Mouse (Mus musculus): ENCODE data around the gene Serpina3n. TPM values are rescaled to one million over a fixed set of nuclear protein-coding genes. Genes with fewer than 3 reads are reported as not detected.
"Not testable (repeated sequence)": the region's sequence is repeated elsewhere in the genome, so short reads cannot be mapped to it uniquely, and the experiment has no call there.

Serpina3n gene
- polyA plus RNA-seq (2016; fragmentation: Nextera tagmentation; extraction: Ambion mirVana) = 0.09 and 0.15 TPM in 2 replicates

DNA sequence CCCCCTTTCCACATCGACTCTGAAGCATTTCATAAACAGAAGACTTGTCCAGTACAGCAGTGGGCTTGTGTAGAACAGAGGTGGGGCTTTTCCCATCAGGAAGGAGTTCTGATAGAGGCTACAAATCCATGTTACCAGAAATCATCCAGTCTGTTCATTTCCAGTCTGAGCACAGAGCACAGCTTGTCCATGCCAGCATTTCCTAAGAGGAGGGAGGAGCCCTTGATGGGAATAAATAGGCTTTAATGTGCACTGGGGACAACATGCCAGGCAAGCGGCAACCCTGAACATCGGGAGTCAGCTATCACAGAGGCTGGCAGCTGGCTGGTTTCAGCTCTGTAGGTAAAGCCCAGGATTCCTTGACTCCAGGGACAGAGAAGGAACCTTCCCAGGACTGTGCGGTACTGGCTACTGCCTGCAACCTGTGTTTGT lies at the start of gene Serpina3n:
Gene Serpina3n (plus strand): TSS at position 276 of the 432 bp plus-strand sequence.
- Histone ChIP-seq H3K4me2 (replicated peaks) (no peak within 1 kb of the TSS), H3K4me1 (no peaks in the 10 kb centered on the region), H3K4me3 (no peak within 1 kb of the TSS), H3K36me3 (no peaks in the 10 kb centered on the region), H3K27me3 (replicated peaks) (no peaks in the 10 kb centered on the region), H3K9me3 (no peaks in the 10 kb centered on the region), H3K9ac (no peak within 1 kb of the TSS), H3K27ac (no peak within 1 kb of the TSS)
- ATAC-seq (ENCODE audit: low FRiP score, low read depth) = no peak
- 63% methylated on average over 4 of the region's 4 CpGs for WGBS

DNA sequence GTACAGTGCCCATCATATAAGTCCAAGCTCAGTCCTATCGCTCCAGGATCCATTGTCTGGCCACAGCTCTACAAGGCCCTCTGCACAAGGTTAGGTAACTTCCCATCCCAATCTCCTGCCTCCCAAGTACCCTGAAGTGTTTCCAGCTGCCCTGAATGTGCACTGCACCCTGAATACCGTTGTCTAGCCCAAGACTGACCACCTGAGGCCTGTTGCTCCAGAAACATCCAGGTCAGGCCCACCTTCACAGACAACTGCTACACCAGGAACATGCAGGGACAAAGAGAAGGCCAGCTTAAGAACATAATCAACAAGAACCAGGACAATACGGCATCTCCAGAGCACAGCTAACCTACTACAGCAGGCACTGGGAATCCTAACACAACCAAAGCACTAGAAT lies 36.5 kb upstream of the Serpina3n start:
- Histone ChIP-seq H3K4me1 (no peaks in the 10 kb centered on the region), H3K4me2 (replicated peaks) (no peak overlapping the region), H3K27ac (no peak overlapping the region), H3K9ac (no peak overlapping the region), H3K36me3 (no peaks in the 10 kb centered on the region), H3K4me3 (no peak overlapping the region), H3K9me3 (no peaks in the 10 kb centered on the region), H3K27me3 (replicated peaks) (no peaks in the 10 kb centered on the region)
- ATAC-seq (ENCODE audit: low FRiP score, low read depth) = no peak
- 89% methylated on average over 3 of the region's 3 CpGs for WGBS

DNA sequence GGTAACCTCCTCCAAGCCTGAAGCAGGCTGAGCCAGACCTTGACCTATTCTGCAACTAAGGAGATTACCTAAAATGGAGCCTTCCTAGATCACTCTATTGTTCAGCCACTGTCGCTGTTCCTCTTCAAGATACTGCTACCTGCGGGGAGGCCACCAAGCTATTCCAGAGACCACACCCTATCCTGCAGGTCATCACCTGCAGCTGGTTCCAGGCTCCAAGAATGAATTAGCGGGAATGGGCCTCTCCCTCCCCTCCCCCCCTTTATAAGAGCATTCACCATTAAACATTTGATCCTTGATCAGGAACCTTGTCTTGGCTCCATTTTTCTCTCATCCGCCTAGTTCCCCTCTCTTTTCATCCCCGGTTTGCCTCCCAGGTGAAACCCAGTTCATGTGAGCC lies 29.4 kb upstream of the Serpina3n start:
- ATAC-seq (ENCODE audit: low FRiP score, low read depth); H3K4me3 ChIP-seq; H3K4me1 ChIP-seq; H3K27me3 ChIP-seq (replicated peaks); H3K9me3 ChIP-seq; H3K4me2 ChIP-seq (replicated peaks); H3K9ac ChIP-seq; H3K36me3 ChIP-seq; H3K27ac ChIP-seq: not testable (repeated sequence)
- 78% methylated on average over 5 of the region's 5 CpGs for whole genome bisulfite sequencing

DNA sequence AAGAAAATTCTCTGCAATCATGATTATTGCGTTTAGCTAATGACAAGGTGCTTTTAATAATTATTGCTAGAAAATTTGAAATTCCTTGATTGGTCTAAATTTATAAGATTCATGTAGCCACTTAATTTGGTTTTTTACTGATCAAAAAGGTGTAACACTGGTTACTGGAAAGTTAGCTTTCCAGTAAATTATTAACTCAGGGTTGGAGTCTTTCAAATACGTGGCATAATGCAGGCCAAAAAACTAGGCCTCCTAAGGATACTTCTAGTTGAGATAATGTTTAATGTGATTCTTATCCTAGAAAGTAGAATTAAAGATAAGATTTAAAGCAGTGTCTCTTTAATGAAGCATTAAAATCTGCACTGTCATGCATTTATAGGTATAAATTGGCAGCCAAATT lies 28.2 kb upstream of the Serpina3n start:
- not testable (repeated sequence) for H3K36me3 ChIP-seq; H3K4me2 ChIP-seq (replicated peaks); H3K9me3 ChIP-seq; H3K4me1 ChIP-seq; H3K27ac ChIP-seq; H3K4me3 ChIP-seq; H3K27me3 ChIP-seq (replicated peaks); H3K9ac ChIP-seq; ATAC-seq (ENCODE audit: low FRiP score, low read depth)
- 78% methylated on average over 2 of the region's 2 CpGs for WGBS

DNA sequence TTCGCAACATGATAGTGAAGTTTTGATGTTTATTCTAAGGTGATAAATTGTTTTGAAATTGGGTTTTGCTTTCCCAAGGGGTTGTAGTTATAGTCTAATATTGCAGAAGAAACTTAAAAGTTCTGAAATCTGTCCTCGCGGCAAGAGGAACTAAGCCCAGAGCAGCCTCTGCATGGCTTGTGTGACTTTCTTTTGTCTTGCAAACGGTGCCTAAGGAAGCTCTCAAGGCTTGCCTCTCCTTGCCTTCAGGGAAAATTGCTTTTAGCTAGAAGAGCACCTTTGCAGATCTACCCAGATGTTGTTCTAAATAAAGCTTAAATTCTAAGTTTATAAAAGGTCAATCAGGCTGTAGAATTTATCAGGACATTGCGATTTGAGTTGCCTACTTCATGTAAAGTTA lies 27.7 kb upstream of the Serpina3n start:
- WGBS = 45% methylated on average over 5 of the region's 5 CpGs
- H3K4me3 ChIP-seq; H3K4me1 ChIP-seq; H3K4me2 ChIP-seq (replicated peaks); H3K27ac ChIP-seq; H3K9ac ChIP-seq; ATAC-seq (ENCODE audit: low FRiP score, low read depth); H3K36me3 ChIP-seq; H3K27me3 ChIP-seq (replicated peaks); H3K9me3 ChIP-seq: not testable (repeated sequence)

DNA sequence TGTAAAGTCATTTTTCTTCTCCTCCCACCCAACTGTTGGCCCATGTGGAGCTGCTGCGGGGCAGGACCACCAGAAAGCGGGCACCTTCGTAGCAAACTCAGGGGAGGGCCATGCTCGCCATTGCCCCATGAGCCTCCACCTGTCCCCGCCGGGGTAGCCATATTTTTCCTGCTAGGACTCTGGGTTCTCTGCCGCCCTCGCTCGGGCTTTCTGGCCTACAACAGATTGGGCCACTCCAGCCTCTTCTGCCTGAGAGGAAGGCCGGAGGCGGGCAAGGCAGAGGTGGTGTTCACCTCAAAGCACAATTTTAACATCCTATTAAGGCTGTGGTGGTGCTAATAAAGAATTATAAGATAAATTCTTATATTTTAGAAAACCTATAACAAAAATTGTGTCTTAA lies 26.7 kb upstream of the Serpina3n start:
- WGBS = 94% methylated on average over 11 of the region's 11 CpGs
- H3K27me3 ChIP-seq (replicated peaks) = no peaks in the 10 kb centered on the region
- H3K36me3 ChIP-seq = no peaks in the 10 kb centered on the region
- H3K9me3 ChIP-seq = no peaks in the 10 kb centered on the region
- no peak overlapping the region for H3K9ac ChIP-seq
- no peaks in the 10 kb centered on the region for H3K4me1 ChIP-seq
- H3K4me2 ChIP-seq (replicated peaks) = no peak overlapping the region
- no peak for ATAC-seq (ENCODE audit: low FRiP score, low read depth)
- no peak overlapping the region for H3K4me3 ChIP-seq
- H3K27ac ChIP-seq = no peak overlapping the region

DNA sequence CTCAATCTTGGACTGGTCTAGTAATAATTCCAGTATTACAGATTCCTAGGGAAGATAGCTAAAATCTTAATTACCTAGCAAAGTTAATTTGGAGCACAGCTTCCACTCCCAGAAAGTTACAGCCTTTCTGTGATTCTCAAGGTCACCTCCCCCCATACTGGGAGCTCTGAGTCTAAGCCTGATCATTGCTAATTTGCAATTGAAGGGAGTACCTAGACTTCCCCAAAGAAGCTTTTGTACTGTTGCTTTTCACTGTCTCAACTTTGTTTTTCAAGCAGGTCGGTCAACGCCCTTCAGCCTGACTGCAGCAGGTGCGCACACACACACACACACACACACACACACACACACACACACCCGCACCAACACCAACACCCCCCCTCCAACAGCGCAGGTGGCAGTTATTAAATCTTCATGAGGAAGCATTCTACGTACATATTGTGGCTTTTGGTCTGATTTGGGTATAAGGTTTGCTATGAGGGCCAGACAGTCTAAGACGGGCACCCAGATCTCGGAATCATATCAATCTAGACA lies 25.4 kb upstream of the Serpina3n start:
- 93% methylated on average over 8 of the region's 8 CpGs for WGBS
- not testable (repeated sequence) for H3K9ac ChIP-seq; H3K4me2 ChIP-seq (replicated peaks); H3K36me3 ChIP-seq; H3K27ac ChIP-seq; H3K4me3 ChIP-seq; ATAC-seq (ENCODE audit: low FRiP score, low read depth); H3K4me1 ChIP-seq; H3K9me3 ChIP-seq; H3K27me3 ChIP-seq (replicated peaks)

DNA sequence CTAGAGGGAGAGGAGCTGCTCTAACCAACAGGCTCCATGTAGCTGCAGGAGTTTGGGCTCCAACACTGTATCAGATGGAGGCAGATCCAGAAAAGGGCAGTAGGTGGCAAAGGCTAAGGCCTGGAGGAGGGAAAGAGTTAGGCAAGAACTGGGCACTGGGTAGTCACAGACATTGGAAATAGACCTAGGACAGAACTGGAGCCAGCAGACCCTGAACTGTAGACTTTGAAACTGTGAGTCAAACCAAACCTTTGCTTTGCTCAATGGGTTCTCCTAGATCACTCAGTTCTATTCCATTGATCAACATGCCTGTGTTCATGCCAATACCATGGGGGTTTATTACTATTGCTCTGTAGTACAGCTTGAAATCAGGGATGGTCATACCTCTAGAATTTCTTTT lies 20.5 kb upstream of the Serpina3n start:
- ATAC-seq (ENCODE audit: low FRiP score, low read depth); H3K9me3 ChIP-seq; H3K36me3 ChIP-seq; H3K27me3 ChIP-seq (replicated peaks); H3K4me2 ChIP-seq (replicated peaks); H3K27ac ChIP-seq; H3K4me3 ChIP-seq; H3K9ac ChIP-seq; H3K4me1 ChIP-seq: not testable (repeated sequence)

DNA sequence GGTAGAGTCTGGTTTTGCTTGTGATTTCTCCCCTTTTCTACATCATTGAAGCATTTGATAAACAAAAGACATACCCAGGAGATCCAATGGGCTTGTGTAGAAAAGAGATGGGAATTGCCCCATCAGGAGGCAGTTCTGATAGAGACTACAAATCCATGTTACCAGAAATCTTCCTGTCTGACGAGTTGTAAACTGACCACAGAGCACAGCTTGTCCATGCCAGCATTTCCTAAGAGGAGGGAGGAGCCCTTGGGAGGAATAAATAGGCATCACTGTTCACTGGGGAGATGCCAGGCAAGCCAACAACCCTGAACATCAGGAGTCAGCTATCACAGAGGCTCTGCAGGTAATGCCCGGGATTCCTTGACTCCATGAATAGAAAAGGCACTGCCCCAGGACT lies 19.7 kb upstream of the Serpina3n start:
- not testable (repeated sequence) for H3K4me1 ChIP-seq; H3K9me3 ChIP-seq; H3K36me3 ChIP-seq; H3K4me3 ChIP-seq; ATAC-seq (ENCODE audit: low FRiP score, low read depth); H3K9ac ChIP-seq; H3K4me2 ChIP-seq (replicated peaks); H3K27ac ChIP-seq; H3K27me3 ChIP-seq (replicated peaks)
- WGBS = 68% methylated on average over 2 of the region's 2 CpGs

DNA sequence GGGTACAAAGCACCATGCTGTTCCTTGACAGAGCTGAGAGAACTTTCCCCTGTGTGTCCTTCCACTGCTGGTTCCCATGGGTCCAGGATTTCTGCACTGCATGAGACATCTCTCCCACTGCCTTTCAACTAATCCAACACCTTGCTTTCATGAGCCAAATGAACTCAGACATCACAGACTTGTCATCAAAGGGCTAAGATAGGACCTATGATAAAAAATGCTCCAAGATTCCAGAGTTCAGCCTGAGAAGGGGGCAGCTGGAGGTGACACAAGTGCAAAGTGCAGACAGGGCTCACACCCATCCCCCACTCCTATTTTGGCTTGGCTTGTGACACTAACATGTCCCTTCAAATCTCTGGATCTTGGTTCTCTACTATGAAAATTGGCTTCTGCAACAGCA lies 18.1 kb upstream of the Serpina3n start:
- H3K36me3 ChIP-seq = no peaks in the 10 kb centered on the region
- no peak for ATAC-seq (ENCODE audit: low FRiP score, low read depth)
- no peaks in the 10 kb centered on the region for H3K9me3 ChIP-seq
- no peaks in the 10 kb centered on the region for H3K27me3 ChIP-seq (replicated peaks)
- no peak overlapping the region for H3K9ac ChIP-seq
- H3K4me1 ChIP-seq = no peaks in the 10 kb centered on the region
- no peak overlapping the region for H3K4me3 ChIP-seq
- H3K27ac ChIP-seq = no peak overlapping the region
- no peak overlapping the region for H3K4me2 ChIP-seq (replicated peaks)

DNA sequence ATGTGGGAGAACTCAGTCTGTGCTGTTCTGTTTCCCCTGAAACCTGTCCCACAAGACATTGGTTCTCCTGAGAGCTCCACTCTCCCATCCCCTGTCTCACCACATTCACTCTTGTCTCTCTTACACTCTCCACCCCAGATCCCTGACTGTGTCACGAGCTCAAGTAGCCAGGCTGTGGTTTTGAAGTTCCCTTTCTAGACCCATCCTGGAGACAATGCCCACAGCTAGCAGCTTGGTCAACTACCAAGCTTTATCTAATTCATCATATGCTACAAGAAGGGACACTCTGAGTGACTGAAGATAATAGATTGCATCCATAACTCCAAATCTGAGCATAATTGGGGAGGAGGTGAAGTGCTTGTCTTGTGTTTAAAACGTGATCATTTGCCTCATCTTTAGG lies 15.5 kb upstream of the Serpina3n start:
- not testable (repeated sequence) for H3K4me3 ChIP-seq; H3K9me3 ChIP-seq; H3K9ac ChIP-seq; H3K27me3 ChIP-seq (replicated peaks); H3K27ac ChIP-seq; H3K36me3 ChIP-seq; H3K4me1 ChIP-seq; ATAC-seq (ENCODE audit: low FRiP score, low read depth); H3K4me2 ChIP-seq (replicated peaks)
- WGBS = 70% methylated on average over 2 of the region's 2 CpGs

DNA sequence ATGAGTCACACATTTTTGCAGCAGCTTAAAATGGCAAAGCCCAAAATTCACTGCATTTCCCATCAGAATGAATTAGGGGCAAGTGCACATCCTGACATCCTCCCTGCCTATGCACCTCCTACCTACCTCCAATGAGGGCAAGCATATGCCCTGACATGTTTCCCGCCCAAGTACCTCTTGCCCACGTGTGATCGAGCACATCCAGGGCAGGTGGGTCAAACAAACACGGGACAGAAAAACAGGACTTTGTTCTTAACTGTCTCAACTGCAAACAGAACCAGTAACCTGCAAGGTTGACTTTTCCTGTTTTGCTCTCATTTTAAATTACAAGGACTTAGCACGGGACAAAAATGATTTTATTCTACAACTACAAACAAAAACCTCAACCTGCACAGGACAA lies 2.6 kb upstream of the Serpina3n start:
- 88% methylated on average over 5 of the region's 5 CpGs for WGBS
- Histone ChIP-seq H3K9me3 (no peaks in the 10 kb centered on the region), H3K9ac (no peak overlapping the region), H3K4me2 (replicated peaks) (no peak overlapping the region), H3K27me3 (replicated peaks) (no peaks in the 10 kb centered on the region), H3K4me1 (no peaks in the 10 kb centered on the region), H3K36me3 (no peaks in the 10 kb centered on the region), H3K4me3 (no peak overlapping the region), H3K27ac (no peak overlapping the region)
- no peak for ATAC-seq (ENCODE audit: low FRiP score, low read depth)

DNA sequence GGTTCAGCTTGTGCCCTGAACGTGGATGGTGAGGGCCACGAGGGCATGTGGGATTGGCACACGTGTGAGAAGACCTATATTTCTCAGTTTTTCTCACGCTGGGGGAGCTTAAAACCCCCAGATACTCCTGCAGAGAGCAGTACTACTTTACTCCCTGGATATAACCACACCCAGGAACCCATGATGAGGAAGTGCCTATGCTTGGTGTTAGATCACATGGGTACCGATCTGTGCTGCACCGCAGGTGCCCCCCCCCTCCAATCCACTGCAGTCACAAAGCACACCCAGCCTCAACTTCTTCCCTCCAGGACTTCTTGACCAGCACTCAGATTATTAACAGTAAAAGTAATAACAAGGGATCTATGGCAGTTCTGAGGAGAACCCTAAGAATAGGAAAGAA lies 6.0 kb downstream of the Serpina3n start:
- H3K9me3 ChIP-seq = no peaks in the 10 kb centered on the region
- H3K36me3 ChIP-seq = no peaks in the 10 kb centered on the region
- H3K9ac ChIP-seq = no peak overlapping the region
- H3K27me3 ChIP-seq (replicated peaks) = no peaks in the 10 kb centered on the region
- WGBS = 89% methylated on average over 6 of the region's 6 CpGs
- H3K27ac ChIP-seq = no peak overlapping the region
- H3K4me2 ChIP-seq (replicated peaks) = no peak overlapping the region
- ATAC-seq (ENCODE audit: low FRiP score, low read depth) = no peak
- no peak overlapping the region for H3K4me3 ChIP-seq
- H3K4me1 ChIP-seq = no peaks in the 10 kb centered on the region

Measured in neural tube, embryonic 12.5 days (tissue).